Mouse (Mus musculus) bone marrow macrophage, adult 2 months (primary cell): ENCODE measurements around the gene Lama2.

ENCODE experiments used
- CTCF ChIP-seq: IDR thresholded peaks from 2 replicates; pipeline ENCODE4 v1.5.1; 2012; ENCODE audit warnings: low read depth, mild to moderate bottlenecking, low read length, moderate library complexity
- POLR2A ChIP-seq: IDR thresholded peaks from 2 replicates; pipeline ENCODE4 v1.6.1; 2012; ENCODE audit warnings: mild to moderate bottlenecking, low read depth, low read length, borderline replicate concordance

DNA sequence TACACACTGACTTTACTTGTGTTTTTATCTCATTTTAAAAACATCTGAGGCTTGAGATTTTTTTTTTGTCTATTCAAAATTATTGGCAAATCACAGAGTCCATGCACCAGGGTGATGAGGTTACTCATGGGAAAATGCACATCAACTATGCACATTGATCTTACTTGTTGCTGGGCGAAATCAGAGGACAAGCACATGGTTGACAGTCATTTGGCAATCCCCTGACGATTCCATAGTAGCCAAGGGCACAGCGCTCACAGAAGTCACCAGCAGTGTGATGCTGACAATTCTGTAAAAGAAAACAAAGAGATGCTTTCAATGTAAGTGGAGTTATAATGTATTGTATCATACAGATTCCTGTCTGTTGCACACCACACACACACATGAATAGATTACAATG, 454.8 kb downstream of the Lama2 start:
- no peak for TF ChIP-seq CTCF
- no peak for TF ChIP-seq POLR2A
